Mouse (Mus musculus) limb, embryonic 13.5 days (tissue): ENCODE measurements at regions not wholly inside any gene's neighbourhood (a gene's known extent, or its start where the extent isn't known, plus 50 kb on each side); places are given as distances from the start of the nearest gene placed in this dataset.

ENCODE experiments used
- ATAC-seq: fragments of 200-750 bp; cut with Nextera tagmentation; 2 replicates; pipeline ENCODE4 v1.8.0; 2017; ENCODE audit warnings: low read depth, moderate number of reproducible peaks, moderate TSS enrichment; ENCODE audit not compliant: low FRiP score
- H3K27ac ChIP-seq: fragments of 300-500 bp; sonication (generic); 2 replicates; pipeline ENCODE4 v1.5.1; 2015; ENCODE audit warnings: inconsistent platforms, mild to moderate bottlenecking, moderate library complexity
- H3K27me3 ChIP-seq: fragments of 300-500 bp; sonication (generic); 2 replicates; pipeline ENCODE4 v1.6.1; 2015; ENCODE audit warnings: mild to moderate bottlenecking, inconsistent platforms
- H3K36me3 ChIP-seq: fragments of 300-500 bp; sonication (generic); 2 replicates; pipeline ENCODE4 v1.6.1; 2015; ENCODE audit warnings: inconsistent platforms, mild to moderate bottlenecking, moderate library complexity
- H3K4me1 ChIP-seq: fragments of 300-500 bp; sonication (generic); 2 replicates; pipeline ENCODE4 v1.6.1; 2015; ENCODE audit warnings: inconsistent platforms
- H3K4me2 ChIP-seq: fragments of 300-500 bp; sonication (generic); replicated peaks from 2 replicates; pipeline ENCODE4 v1.6.1; 2015; ENCODE audit warnings: inconsistent platforms, mild to moderate bottlenecking, moderate library complexity
- H3K4me3 ChIP-seq: fragments of 300-500 bp; sonication (generic); 2 replicates; pipeline ENCODE4 v1.5.1; 2015; ENCODE audit warnings: moderate library complexity, mild to moderate bottlenecking, inconsistent platforms
- H3K9ac ChIP-seq: fragments of 300-500 bp; sonication (generic); 2 replicates; pipeline ENCODE4 v1.6.1; 2015; ENCODE audit warnings: mild to moderate bottlenecking, inconsistent platforms
- H3K9me3 ChIP-seq: fragments of 300-500 bp; sonication (generic); 2 replicates; pipeline ENCODE4 v1.6.1; 2016; ENCODE audit warnings: inconsistent platforms
- WGBS: fragments of 180-500 bp; shearing (Covaris S2); methylation state at CpG from one replicate; pipeline ENCODE4 v1.1.7; 2015; 5-methylcytosine and 5-hydroxymethylcytosine counted together

DNA sequence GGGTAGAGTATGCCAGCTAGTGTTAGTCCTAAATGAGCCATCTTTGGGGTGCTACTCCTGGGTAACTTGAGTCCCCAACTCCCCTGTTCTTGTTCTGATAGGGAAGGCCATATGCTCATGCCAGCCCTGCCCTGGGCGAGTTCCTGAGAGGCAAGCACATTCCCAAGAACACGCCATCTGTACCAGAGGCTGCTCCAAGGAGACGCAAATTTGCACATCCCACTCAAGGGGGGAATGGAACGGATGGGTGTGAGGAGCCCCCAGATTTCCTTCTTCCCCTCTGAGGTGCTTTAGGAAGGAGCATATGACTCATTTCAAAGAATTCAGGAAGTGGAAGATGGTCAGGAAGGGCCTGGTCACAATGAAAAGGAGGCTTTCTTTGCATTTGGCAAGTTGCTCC, 158.7 kb upstream of the Hs3st4 start:
- H3K36me3 ChIP-seq, result no peaks in the 10 kb centered on the region
- H3K9me3 ChIP-seq, result no peaks in the 10 kb centered on the region
- H3K27me3 ChIP-seq, result no peaks in the 10 kb centered on the region
- no peak for ATAC-seq
- 85% methylated on average over 4 of the region's 4 CpGs for WGBS
- H3K4me1 ChIP-seq, result no peaks in the 10 kb centered on the region
- H3K4me2 ChIP-seq, result no peak overlapping the region
- no peak overlapping the region for H3K27ac ChIP-seq
- no peak overlapping the region for H3K4me3 ChIP-seq
- no peak overlapping the region for H3K9ac ChIP-seq

- 83% methylated on average over 5 of the region's 5 CpGs for WGBS
Measured at GRCm38 (mm10) chr7:123826406-123826805, 156.3 kb upstream of the Hs3st4 start.

GRCm38 (mm10) chr7:123842552-123842951, 140.1 kb upstream of the Hs3st4 start:
- Histone ChIP-seq H3K36me3 (no peaks in the 10 kb centered on the region), H3K9me3 (no peaks in the 10 kb centered on the region), H3K27ac (no peak overlapping the region), H3K4me2 (no peak overlapping the region), H3K27me3 (no peaks in the 10 kb centered on the region), H3K4me3 (no peak overlapping the region), H3K4me1 (0 out of 2 replicates have a peak, but pooled peaks cover under 1% of the 10 kb centered on the region), H3K9ac (no peak overlapping the region)
- WGBS, result 88% methylated on average over 7 of the region's 7 CpGs
- ATAC-seq, result no peak

More at GRCm38 (mm10) chr7:123826406-123826805, 156.3 kb upstream of the Hs3st4 start:
- Histone ChIP-seq H3K9ac (no peak overlapping the region), H3K4me3 (no peak overlapping the region), H3K27me3 (no peaks in the 10 kb centered on the region), H3K4me1 (no peaks in the 10 kb centered on the region), H3K27ac (no peak overlapping the region), H3K9me3 (no peaks in the 10 kb centered on the region), H3K36me3 (no peaks in the 10 kb centered on the region), H3K4me2 (no peak overlapping the region)
- ATAC-seq, result no peak

- 82% methylated on average over 4 of the region's 4 CpGs for WGBS
- Histone ChIP-seq H3K36me3 (no peaks in the 10 kb centered on the region), H3K4me2 (no peak overlapping the region), H3K27me3 (no peaks in the 10 kb centered on the region), H3K9me3 (no peaks in the 10 kb centered on the region), H3K9ac (no peak overlapping the region), H3K4me3 (no peak overlapping the region), H3K27ac (no peak overlapping the region), H3K4me1 (peaks cover 20% of the 10 kb centered on the region)
- no peak for ATAC-seq
Measured at GRCm38 (mm10) chr7:123847081-123847480, 135.6 kb upstream of the Hs3st4 start.

GRCm38 (mm10) chr7:123848644-123849043, 134.0 kb upstream of the Hs3st4 start:
- Histone ChIP-seq H3K4me1 (peaks cover 20% of the 10 kb centered on the region), H3K9me3 (no peaks in the 10 kb centered on the region), H3K4me3 (no peak overlapping the region), H3K36me3 (no peaks in the 10 kb centered on the region), H3K27me3 (no peaks in the 10 kb centered on the region), H3K9ac (no peak overlapping the region), H3K27ac (no peak overlapping the region; the same call in 1 of the 2 replicates), H3K4me2 (no peak overlapping the region)
- WGBS, result 34% methylated on average over 5 of the region's 5 CpGs
- no peak for ATAC-seq

DNA sequence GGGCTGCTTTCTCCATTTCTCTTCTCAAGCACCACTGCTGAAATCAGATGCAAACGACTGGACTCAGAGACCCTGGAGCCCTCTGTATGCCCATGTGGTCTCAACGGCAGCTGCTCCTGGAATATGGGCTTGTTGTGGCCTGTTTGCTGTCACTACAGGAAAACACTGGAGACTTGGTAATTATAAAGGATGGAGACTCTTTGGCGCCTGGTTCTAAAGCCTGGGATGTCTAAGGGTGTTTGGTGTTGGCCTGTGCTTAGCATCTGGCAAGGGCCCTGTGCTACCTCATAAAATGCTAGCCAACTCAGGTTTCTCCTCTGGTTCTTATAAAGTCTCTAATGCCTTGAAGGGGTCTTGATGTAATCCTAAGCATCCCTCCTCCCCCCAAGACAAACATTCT, 133.4 kb upstream of the Hs3st4 start:
- H3K9me3 ChIP-seq, result no peaks in the 10 kb centered on the region
- H3K27ac ChIP-seq, result no peak overlapping the region; the same call in 1 of the 2 replicates
- WGBS, result 15% methylated on average over 3 of the region's 3 CpGs

GRCm38 (mm10) chr7:123850272-123851197, 132.1 kb upstream of the Hs3st4 start:
- no peak overlapping the region for H3K27ac ChIP-seq
- no peak overlapping the region for H3K4me3 ChIP-seq
- no peaks in the 10 kb centered on the region for H3K27me3 ChIP-seq
- H3K4me1 ChIP-seq, result peaks cover 20% of the 10 kb centered on the region
- no peaks in the 10 kb centered on the region for H3K36me3 ChIP-seq
- no peak overlapping the region for H3K9ac ChIP-seq
- no peak for ATAC-seq
- no peaks in the 10 kb centered on the region for H3K9me3 ChIP-seq
- WGBS, result 81% methylated on average over 10 of the region's 10 CpGs
- H3K4me2 ChIP-seq, result no peak overlapping the region

More for the DNA sequence above, 133.4 kb upstream of the Hs3st4 start:
- Histone ChIP-seq H3K36me3 (no peaks in the 10 kb centered on the region), H3K9ac (no peak overlapping the region), H3K4me1 (peaks cover 20% of the 10 kb centered on the region), H3K27me3 (no peaks in the 10 kb centered on the region), H3K4me3 (no peak overlapping the region), H3K4me2 (0 out of 2 replicates have a peak overlapping the region, but pooled peaks have one; percentile 1)
- ATAC-seq, result peak; percentile 64; the same call in 1 of the 2 replicates

- Histone ChIP-seq H3K9ac (no peak overlapping the region), H3K27me3 (no peaks in the 10 kb centered on the region), H3K4me2 (no peak overlapping the region), H3K4me1 (no peaks in the 10 kb centered on the region), H3K27ac (no peak overlapping the region), H3K9me3 (no peaks in the 10 kb centered on the region), H3K36me3 (no peaks in the 10 kb centered on the region), H3K4me3 (no peak overlapping the region)
- ATAC-seq, result no peak
- 73% methylated on average over 6 of the region's 6 CpGs for WGBS
Measured at GRCm38 (mm10) chr7:123857539-123857938, 125.1 kb upstream of the Hs3st4 start.

- Histone ChIP-seq H3K9me3 (no peaks in the 10 kb centered on the region), H3K27ac (no peak overlapping the region), H3K4me2 (no peak overlapping the region), H3K27me3 (no peaks in the 10 kb centered on the region), H3K9ac (no peak overlapping the region), H3K4me1 (no peaks in the 10 kb centered on the region), H3K4me3 (no peak overlapping the region), H3K36me3 (no peaks in the 10 kb centered on the region)
- ATAC-seq, result no peak
- WGBS, result 79% methylated on average over 2 of the region's 2 CpGs
Measured at GRCm38 (mm10) chr7:123861706-123862105, 121.0 kb upstream of the Hs3st4 start.

DNA sequence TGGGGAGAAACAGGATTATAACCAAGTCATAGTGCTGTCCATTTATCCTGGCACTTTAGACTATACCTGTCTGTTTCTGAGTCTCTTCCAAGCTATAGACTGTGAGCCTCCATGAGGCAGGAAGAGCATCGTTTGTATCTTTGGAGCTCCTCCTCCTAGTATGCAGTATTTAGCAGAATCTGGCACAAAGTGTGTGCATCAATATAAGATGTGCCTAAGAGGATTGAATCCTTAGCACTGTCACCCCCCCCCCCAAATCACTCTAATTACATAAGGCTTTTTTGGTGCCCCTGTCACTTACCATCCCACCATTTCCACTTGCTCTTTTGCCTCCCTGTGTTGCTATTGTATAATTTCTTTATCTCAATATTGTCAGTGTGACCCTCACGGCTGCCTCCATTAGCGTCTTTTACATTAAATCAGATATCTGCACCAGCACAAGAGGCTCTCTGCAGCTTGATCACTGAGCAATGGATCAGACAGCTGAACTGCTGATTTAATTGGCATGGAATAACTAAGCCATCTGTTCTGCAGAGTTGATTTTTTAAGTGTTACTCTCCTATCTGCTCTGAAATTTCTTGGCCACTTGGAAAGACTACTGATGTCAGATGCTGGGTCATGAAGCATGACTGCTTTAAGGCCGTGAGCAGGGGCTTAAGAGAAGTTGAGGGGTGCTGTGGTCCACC, 85.8 kb upstream of the Hs3st4 start:
- H3K4me3 ChIP-seq, result no peak overlapping the region
- WGBS, result 89% methylated on average over 4 of the region's 4 CpGs

DNA sequence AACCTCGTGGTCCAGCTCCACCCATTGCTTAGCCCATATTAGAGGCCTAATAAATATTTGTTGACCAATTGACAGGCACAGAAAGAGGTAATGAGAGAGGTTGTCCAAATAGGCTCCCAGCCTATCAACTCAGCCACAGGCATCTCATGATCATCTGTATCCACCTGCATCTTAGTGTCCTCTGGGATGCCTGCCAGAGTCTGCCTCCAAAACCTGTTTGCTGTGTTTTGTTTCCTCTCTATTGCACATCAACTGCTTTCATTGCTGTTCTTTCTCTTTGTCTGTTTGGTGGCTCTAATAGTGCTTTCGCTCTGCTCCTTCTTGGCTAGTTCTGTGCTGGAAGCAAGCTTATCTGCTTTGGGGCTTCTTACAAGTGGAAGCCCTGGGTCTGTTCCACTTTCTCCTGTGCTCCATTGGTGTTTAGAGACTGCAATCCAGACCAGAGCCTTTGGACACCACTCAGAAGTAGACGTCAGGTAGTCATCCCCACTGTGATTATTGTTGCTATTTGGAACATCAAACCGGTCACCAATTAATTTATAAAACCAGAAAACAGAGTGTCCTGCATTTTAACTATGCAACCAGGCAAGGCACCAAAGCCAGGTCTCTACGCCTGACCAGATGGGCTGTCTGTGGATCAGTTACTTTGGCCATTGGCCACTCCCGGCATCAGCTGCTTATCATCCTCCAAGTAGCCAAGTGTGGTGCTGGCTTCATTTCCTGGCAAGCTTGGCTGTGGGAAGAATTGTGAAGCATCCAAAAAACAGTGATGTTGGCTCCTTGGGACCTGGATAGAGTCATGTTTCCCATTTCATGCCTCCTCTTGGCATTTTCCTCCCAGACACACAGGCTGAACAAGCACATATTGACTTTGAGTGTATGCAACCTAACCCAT, 74.5 kb upstream of the Hs3st4 start:
- ATAC-seq, result no peak
- H3K4me2 ChIP-seq, result no peak overlapping the region
- no peak overlapping the region for H3K4me3 ChIP-seq
- H3K9ac ChIP-seq, result no peak overlapping the region
- no peak overlapping the region for H3K27ac ChIP-seq
- H3K4me1 ChIP-seq, result no peaks in the 10 kb centered on the region
- WGBS, result 81% methylated on average over 6 of the region's 6 CpGs
- H3K9me3 ChIP-seq, result no peaks in the 10 kb centered on the region
- H3K27me3 ChIP-seq, result no peaks in the 10 kb centered on the region
- H3K36me3 ChIP-seq, result no peaks in the 10 kb centered on the region

More for the DNA sequence above, 85.8 kb upstream of the Hs3st4 start:
- no peak overlapping the region for H3K27ac ChIP-seq
- H3K9me3 ChIP-seq, result no peaks in the 10 kb centered on the region
- H3K36me3 ChIP-seq, result no peaks in the 10 kb centered on the region
- H3K4me1 ChIP-seq, result no peaks in the 10 kb centered on the region
- no peak for ATAC-seq
- H3K27me3 ChIP-seq, result no peaks in the 10 kb centered on the region
- no peak overlapping the region for H3K4me2 ChIP-seq
- no peak overlapping the region for H3K9ac ChIP-seq
